Mouse (Mus musculus): ENCODE measurements around the gene Zmynd11. TPM values are rescaled to one million over a fixed set of nuclear protein-coding genes. Genes with fewer than 3 reads are reported as not detected.

The Zmynd11 gene
- total RNA-seq, 1 experiment from 2014 or later: 118 TPM

GRCm38 (mm10) chr13:9656613-9657012, 108.5 kb downstream of the Zmynd11 start:
- no peak for DNase-seq

GRCm38 (mm10) chr13:9653018-9653417, 112.1 kb downstream of the Zmynd11 start:
- no peak for DNase-seq

- DNase-seq: no peak
Measured at GRCm38 (mm10) chr13:9650580-9650979, 114.5 kb downstream of the Zmynd11 start.

GRCm38 (mm10) chr13:9649894-9650293, 115.2 kb downstream of the Zmynd11 start:
- DNase-seq: no peak

GRCm38 (mm10) chr13:9648716-9649115, 116.4 kb downstream of the Zmynd11 start:
- peak; percentile 81 for DNase-seq

GRCm38 (mm10) chr13:9637949-9638348, 127.2 kb downstream of the Zmynd11 start:
- no peak for DNase-seq

- DNase-seq: no peak
Measured at GRCm38 (mm10) chr13:9636505-9636904, 128.6 kb downstream of the Zmynd11 start.

GRCm38 (mm10) chr13:9635951-9636350, 129.2 kb downstream of the Zmynd11 start:
- peak; percentile 32 for DNase-seq
